Mouse (Mus musculus) midbrain, postnatal 0 days (tissue): Measurements from ENCODE around the gene Olfr1480. TPM values are rescaled to one million over a fixed set of nuclear protein-coding genes. Genes with fewer than 3 reads are reported as not detected.

Experiments
- ATAC-seq: fragments of 200-750 bp; cut with Nextera tagmentation; 2 replicates; pipeline ENCODE4 v1.8.0; 2017; ENCODE audit warnings: moderate number of reproducible peaks, mild to moderate bottlenecking, moderate TSS enrichment, moderate library complexity; ENCODE audit not compliant: low FRiP score
- DNase-seq: peaks from one replicate; pipeline ENCODE4 v3.0.0-alpha.2; 2015; ENCODE audit warnings: low spot score
- H3K27ac ChIP-seq: fragments of 300-500 bp; sonication (generic); 2 replicates; pipeline ENCODE4 v1.5.1; 2014; ENCODE audit warnings: low read depth, mild to moderate bottlenecking, low read length, mixed read lengths
- H3K27me3 ChIP-seq: fragments of 300-500 bp; sonication (generic); 2 replicates; pipeline ENCODE4 v1.6.1; 2014; ENCODE audit warnings: low read length, control low read depth, mixed read lengths; ENCODE audit not compliant: insufficient read depth
- H3K36me3 ChIP-seq: fragments of 300-500 bp; sonication (generic); 2 replicates; pipeline ENCODE4 v1.6.1; 2014; ENCODE audit warnings: low read length, control low read depth, mixed read lengths; ENCODE audit not compliant: insufficient read depth
- H3K4me1 ChIP-seq: fragments of 300-500 bp; sonication (generic); 2 replicates; pipeline ENCODE4 v1.6.1; 2014; ENCODE audit warnings: mild to moderate bottlenecking, control low read depth, antibody characterized with exemption, low read length, mixed read lengths; ENCODE audit not compliant: insufficient read depth
- H3K4me2 ChIP-seq: fragments of 300-500 bp; sonication (generic); 2 replicates; pipeline ENCODE4 v1.6.1; 2014; ENCODE audit warnings: low read depth, mild to moderate bottlenecking, low read length, mixed read lengths; ENCODE audit not compliant: poor library complexity, severe bottlenecking
- H3K4me3 ChIP-seq: fragments of 300-500 bp; sonication (generic); 2 replicates; pipeline ENCODE4 v1.5.1; 2014; ENCODE audit warnings: low read depth, mild to moderate bottlenecking, low read length, moderate library complexity
- H3K9ac ChIP-seq: fragments of 300-500 bp; sonication (generic); replicated peaks from 2 replicates; pipeline ENCODE4 v1.6.1; 2014; ENCODE audit warnings: mild to moderate bottlenecking, low read length, moderate library complexity, mixed read lengths; ENCODE audit not compliant: poor library complexity, severe bottlenecking
- H3K9me3 ChIP-seq: fragments of 300-500 bp; sonication (generic); 2 replicates; pipeline ENCODE4 v1.6.1; 2016; ENCODE audit warnings: low read length, control low read depth
- CTCF ChIP-seq: IDR thresholded peaks from 2 replicates; pipeline ENCODE4 v1.5.1; 2016; ENCODE audit warnings: antibody characterized with exemption, mild to moderate bottlenecking
- WGBS: fragments of 180-500 bp; shearing (Covaris S2); extraction: QIAGEN DNeasy Blood & Tissue Kit; methylation state at CpG from one replicate; pipeline ENCODE4 v1.1.7; 2014; 5-methylcytosine and 5-hydroxymethylcytosine counted together
- polyA plus RNA-seq: library from polyadenylated mRNA; unstranded; fragments of >200 nt; fragmentation: Nextera tagmentation; extraction: Ambion mirVana; gene quantifications from 2 replicates; pipeline ENCODE4 v1.2.1, GENCODE M21; 2015
- total RNA-seq: library from RNA; depleted of rRNA; stranded (reverse); fragments of >200 nt; gene quantifications from 2 replicates; pipeline ENCODE4 v1.2.3, GENCODE M21; 2014; rRNA removed

Olfr1480 gene
- not detected in 2 replicates for total RNA-seq
- not detected in 2 replicates for polyA plus RNA-seq

- Histone ChIP-seq H3K9me3 (0 out of 2 replicates have a peak, but pooled peaks cover 9% of the 10 kb centered on the region), H3K4me1 (no peaks in the 10 kb centered on the region), H3K4me2 (no peak within 1 kb of the TSS), H3K4me3 (no peak within 1 kb of the TSS), H3K36me3 (no peaks in the 10 kb centered on the region), H3K9ac (no peak within 1 kb of the TSS), H3K27ac (no peak within 1 kb of the TSS), H3K27me3 (no peaks in the 10 kb centered on the region)
- TF ChIP-seq CTCF, result no peak
- DNase-seq (no peak), ATAC-seq (no peak)
- WGBS, result 79% methylated on average over 2 of the region's 2 CpGs
Observed at GRCm38 (mm10) chr19:13527613-13528012, at the start of gene Olfr1480. TSS of gene Olfr1480 (plus strand) at chr19:13527913.

DNA sequence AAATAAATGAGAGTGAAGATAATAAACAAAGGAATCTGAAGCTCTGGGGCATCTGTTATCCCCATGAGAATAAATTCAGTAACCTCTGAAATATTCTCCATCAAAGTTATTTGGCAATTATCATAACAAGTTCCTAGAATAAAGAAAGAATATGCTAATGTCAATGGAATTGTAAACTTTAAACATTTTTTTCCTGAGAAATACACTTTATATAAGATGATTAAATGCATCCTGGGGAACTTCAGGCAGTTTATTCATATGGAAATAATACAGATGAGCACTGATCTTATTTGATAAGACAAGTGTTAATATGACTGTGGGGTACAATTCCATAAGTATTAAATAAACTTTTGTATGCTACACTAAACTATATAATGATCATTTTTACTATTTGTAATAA, 47.6 kb upstream of the Olfr1480 start, which contains the start of gene Olfr1475:
Gene Olfr1475 (minus strand): TSS at position 101 of the 400 bp plus-strand sequence.
- no peak for ATAC-seq
- no peaks in the 10 kb centered on the region for H3K4me1 ChIP-seq
- H3K9me3 ChIP-seq, result no peaks in the 10 kb centered on the region
- no peak for DNase-seq
- H3K27me3 ChIP-seq, result no peaks in the 10 kb centered on the region
- H3K27ac ChIP-seq, result no peak within 1 kb of the TSS
- TF ChIP-seq CTCF, result no peak
- no peak within 1 kb of the TSS for H3K9ac ChIP-seq
- H3K4me3 ChIP-seq, result no peak within 1 kb of the TSS
- H3K36me3 ChIP-seq, result no peaks in the 10 kb centered on the region
- H3K4me2 ChIP-seq, result no peak within 1 kb of the TSS

GRCm38 (mm10) chr19:13500246-13500645, 27.5 kb upstream of the Olfr1480 start, which contains the start of gene Olfr1477:
TSS of gene Olfr1477 (plus strand) at chr19:13500546.
- DNase-seq, result no peak
- 65% methylated on average over 3 of the region's 3 CpGs for WGBS
- H3K9ac ChIP-seq, result no peak within 1 kb of the TSS

More at GRCm38 (mm10) chr19:13500246-13500645, 27.5 kb upstream of the Olfr1480 start, which contains the start of gene Olfr1477:
- Histone ChIP-seq H3K4me3 (no peak within 1 kb of the TSS), H3K4me2 (no peak within 1 kb of the TSS), H3K4me1 (no peaks in the 10 kb centered on the region), H3K27me3 (no peaks in the 10 kb centered on the region), H3K9me3 (0 out of 2 replicates have a peak, but pooled peaks cover 8% of the 10 kb centered on the region), H3K27ac (no peak within 1 kb of the TSS), H3K36me3 (no peaks in the 10 kb centered on the region)
- TF ChIP-seq CTCF, result no peak
- no peak for ATAC-seq

Other genes with a start within 250 kb of the Olfr1480 start
- gene Olfr1465, start 212.4 kb upstream of the Olfr1480 start, total RNA-seq, result not detected in 2 replicates
- not detected in 2 replicates for gene Olfr1465, start 212.4 kb upstream of the Olfr1480 start, polyA plus RNA-seq
- not detected in 2 replicates for gene Olfr1466, start 189.1 kb upstream of the Olfr1480 start, total RNA-seq
- gene Olfr1466, start 189.1 kb upstream of the Olfr1480 start, polyA plus RNA-seq, result not detected in 2 replicates
- not detected in 2 replicates for gene Olfr1467, start 165.7 kb upstream of the Olfr1480 start, total RNA-seq
- not detected in 2 replicates for gene Olfr1467, start 165.7 kb upstream of the Olfr1480 start, polyA plus RNA-seq
- not detected in 2 replicates for gene Olfr1469, start 120.1 kb upstream of the Olfr1480 start, total RNA-seq
- gene Olfr1469, start 120.1 kb upstream of the Olfr1480 start, polyA plus RNA-seq, result not detected in 2 replicates
- not detected in 2 replicates for gene Olfr1471, start 84.5 kb upstream of the Olfr1480 start, total RNA-seq
- not detected in 2 replicates for gene Olfr1471, start 84.5 kb upstream of the Olfr1480 start, polyA plus RNA-seq
- gene Olfr1472, start 71.8 kb upstream of the Olfr1480 start, total RNA-seq, result not detected in 2 replicates
- gene Olfr1472, start 71.8 kb upstream of the Olfr1480 start, polyA plus RNA-seq, result not detected in 2 replicates
- gene Olfr1474, start 58.3 kb upstream of the Olfr1480 start, total RNA-seq, result not detected in 2 replicates
- gene Olfr1474, start 58.3 kb upstream of the Olfr1480 start, polyA plus RNA-seq, result not detected in 2 replicates
- gene Olfr1475, start 47.7 kb upstream of the Olfr1480 start, total RNA-seq, result not detected in 2 replicates
- not detected in 2 replicates for gene Olfr1475, start 47.7 kb upstream of the Olfr1480 start, polyA plus RNA-seq
- gene Olfr1477, start 27.4 kb upstream of the Olfr1480 start, total RNA-seq, result not detected in 2 replicates
- not detected in 2 replicates for gene Olfr1477, start 27.4 kb upstream of the Olfr1480 start, polyA plus RNA-seq
- gene Olfr1484, start 55.6 kb downstream of the Olfr1480 start, total RNA-seq, result not detected in 2 replicates
- gene Olfr1484, start 55.6 kb downstream of the Olfr1480 start, polyA plus RNA-seq, result not detected in 2 replicates
- gene Olfr1487, start 89.5 kb downstream of the Olfr1480 start, total RNA-seq, result not detected in 2 replicates
- gene Olfr1487, start 89.5 kb downstream of the Olfr1480 start, polyA plus RNA-seq, result not detected in 2 replicates
- gene Olfr1489, start 103.7 kb downstream of the Olfr1480 start, total RNA-seq, result not detected in 2 replicates
- gene Olfr1489, start 103.7 kb downstream of the Olfr1480 start, polyA plus RNA-seq, result not detected in 2 replicates
- gene Olfr1490, start 123.2 kb downstream of the Olfr1480 start, total RNA-seq, result not detected in 2 replicates
- gene Olfr1490, start 123.2 kb downstream of the Olfr1480 start, polyA plus RNA-seq, result not detected in 2 replicates
- not detected in 2 replicates for gene Olfr1491, start 169.4 kb downstream of the Olfr1480 start, total RNA-seq
- not detected in 2 replicates for gene Olfr1491, start 169.4 kb downstream of the Olfr1480 start, polyA plus RNA-seq
- gene Olfr1493-ps1, start 195.4 kb downstream of the Olfr1480 start, total RNA-seq, result not detected in 2 replicates
- gene Olfr1493-ps1, start 195.4 kb downstream of the Olfr1480 start, polyA plus RNA-seq, result not detected in 2 replicates
- not detected in 2 replicates for gene Olfr1494, start 211.8 kb downstream of the Olfr1480 start, total RNA-seq
- not detected in 2 replicates for gene Olfr1494, start 211.8 kb downstream of the Olfr1480 start, polyA plus RNA-seq
- not detected in 2 replicates for gene Olfr1495, start 236.7 kb downstream of the Olfr1480 start, total RNA-seq
- not detected in 2 replicates for gene Olfr1495, start 236.7 kb downstream of the Olfr1480 start, polyA plus RNA-seq
- gene Olfr1496, start 250.0 kb downstream of the Olfr1480 start, total RNA-seq, result not detected in 2 replicates
- not detected in 2 replicates for gene Olfr1496, start 250.0 kb downstream of the Olfr1480 start, polyA plus RNA-seq